Mouse (Mus musculus) bone marrow macrophage, adult 2 months (primary cell): Measurements from ENCODE around the gene Fryl. TPM values are rescaled to one million over a fixed set of nuclear protein-coding genes. Genes with fewer than 3 reads are reported as not detected.

ENCODE experiments used
- H3K27ac ChIP-seq: 2 replicates; pipeline ENCODE4 v1.5.1; 2012; ENCODE audit warnings: low read depth, low read length; ENCODE audit not compliant: insufficient read depth
- H3K4me1 ChIP-seq: 2 replicates; pipeline ENCODE4 v1.6.1; 2012; ENCODE audit warnings: low read length; ENCODE audit not compliant: control insufficient read depth, insufficient read depth
- H3K4me3 ChIP-seq: 2 replicates; pipeline ENCODE4 v1.5.1; 2012; ENCODE audit warnings: mild to moderate bottlenecking, low read length, moderate library complexity; ENCODE audit not compliant: insufficient read depth
- CTCF ChIP-seq: IDR thresholded peaks from 2 replicates; pipeline ENCODE4 v1.5.1; 2012; ENCODE audit warnings: low read depth, mild to moderate bottlenecking, low read length, moderate library complexity
- POLR2A ChIP-seq: IDR thresholded peaks from 2 replicates; pipeline ENCODE4 v1.6.1; 2012; ENCODE audit warnings: mild to moderate bottlenecking, low read depth, low read length, borderline replicate concordance
- polyA plus RNA-seq: library from polyadenylated mRNA; stranded (reverse); fragments of >200 nt; gene quantifications from 2 replicates; pipeline ENCODE4 v1.2.4, GENCODE M21; 2012; ENCODE audit not compliant: missing spikeins, insufficient read depth, insufficient read length

The Fryl gene
- polyA plus RNA-seq, 1 experiment, result 47.9 TPM

DNA sequence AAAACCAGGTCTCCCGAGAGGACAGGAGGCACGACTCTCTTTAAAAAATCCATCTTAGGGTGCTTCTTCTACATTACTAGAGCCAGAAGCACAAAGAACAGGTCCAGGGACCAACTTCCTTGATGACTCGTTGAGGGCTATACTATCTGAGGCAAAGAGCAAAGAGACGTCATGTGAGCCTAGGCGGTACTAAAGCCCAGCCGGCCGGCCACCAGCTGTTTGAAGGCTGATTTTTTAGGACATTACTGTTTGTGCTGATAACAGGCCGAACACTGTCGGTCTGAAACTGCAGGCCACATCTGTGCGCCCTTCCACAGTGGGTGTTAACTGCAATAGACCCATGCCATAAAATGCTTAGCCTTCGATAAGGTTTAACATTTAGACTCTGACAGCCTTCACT lies 64.7 kb downstream of the Fryl start:
- H3K4me1 ChIP-seq, result peaks cover 8% of the 10 kb centered on the region
- TF ChIP-seq CTCF (no peak), POLR2A (no peak)

DNA sequence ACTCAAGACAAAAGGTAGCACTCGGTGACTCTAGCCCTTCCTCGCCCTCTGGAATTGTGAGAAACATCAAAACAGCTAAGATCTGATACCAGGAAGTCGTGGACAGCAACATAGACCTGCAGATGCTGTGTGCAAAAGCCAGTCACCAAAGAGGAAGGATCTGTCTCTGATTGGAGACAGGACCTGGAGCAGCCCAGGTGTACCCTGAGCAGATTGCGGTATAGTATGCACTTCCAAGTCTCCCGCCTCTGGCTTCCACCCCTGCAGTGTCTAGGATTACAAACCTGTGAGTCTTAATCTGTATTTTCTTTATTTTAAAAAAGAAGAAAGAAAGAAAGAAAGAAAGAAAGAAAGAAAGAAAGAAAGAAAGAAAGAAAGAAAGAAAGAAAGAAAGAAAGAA lies 66.3 kb downstream of the Fryl start:
- Histone ChIP-seq H3K4me1 (peaks cover 11% of the 10 kb centered on the region), H3K27ac (no peak overlapping the region), H3K4me3 (no peak overlapping the region)
- TF ChIP-seq CTCF, result no peak
- no peak for TF ChIP-seq POLR2A

More for the DNA sequence above, 64.7 kb downstream of the Fryl start:
- Histone ChIP-seq H3K27ac (no peak overlapping the region), H3K4me3 (no peak overlapping the region)

DNA sequence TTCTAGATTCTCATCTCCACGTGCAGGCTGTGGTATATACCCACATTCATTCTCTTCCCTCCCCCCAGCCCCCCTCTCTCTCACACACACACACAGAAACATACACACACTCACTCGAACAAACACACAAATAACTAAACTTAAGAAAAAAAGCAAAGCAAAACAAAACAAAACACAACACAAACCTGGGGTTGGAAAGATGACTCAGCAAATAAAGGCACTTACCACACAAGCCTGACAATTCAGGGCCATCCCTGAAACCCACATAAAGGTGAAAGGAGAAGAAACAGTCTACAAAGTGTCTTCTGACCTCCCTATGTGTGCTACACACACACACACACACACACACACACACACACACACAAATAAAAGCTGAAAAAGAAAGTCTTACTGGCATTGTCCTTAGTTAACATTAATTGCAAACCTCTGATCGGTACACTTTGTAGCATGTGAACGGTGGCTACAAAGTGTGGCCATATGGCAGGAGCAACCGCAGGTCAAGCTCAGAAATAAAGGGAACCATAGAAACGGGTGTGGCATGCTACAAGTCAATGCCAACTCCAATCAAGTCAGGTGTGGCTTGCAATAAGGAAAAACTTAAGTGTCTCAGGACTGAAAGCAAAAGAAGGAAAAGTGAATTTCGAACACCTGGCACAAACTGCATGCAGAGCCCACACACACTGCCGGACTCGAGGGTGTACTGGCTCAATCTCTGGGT lies 66.8 kb downstream of the Fryl start:
- TF ChIP-seq POLR2A (no peak), CTCF (no peak)
- Histone ChIP-seq H3K4me1 (peaks cover 11% of the 10 kb centered on the region), H3K4me3 (no peak overlapping the region), H3K27ac (no peak overlapping the region)

- Histone ChIP-seq H3K4me1 (peaks cover 11% of the 10 kb centered on the region), H3K4me3 (no peak overlapping the region), H3K27ac (no peak overlapping the region)
- no peak for TF ChIP-seq CTCF
Observed at GRCm38 (mm10) chr5:73188576-73188975, 67.8 kb downstream of the Fryl start.

DNA sequence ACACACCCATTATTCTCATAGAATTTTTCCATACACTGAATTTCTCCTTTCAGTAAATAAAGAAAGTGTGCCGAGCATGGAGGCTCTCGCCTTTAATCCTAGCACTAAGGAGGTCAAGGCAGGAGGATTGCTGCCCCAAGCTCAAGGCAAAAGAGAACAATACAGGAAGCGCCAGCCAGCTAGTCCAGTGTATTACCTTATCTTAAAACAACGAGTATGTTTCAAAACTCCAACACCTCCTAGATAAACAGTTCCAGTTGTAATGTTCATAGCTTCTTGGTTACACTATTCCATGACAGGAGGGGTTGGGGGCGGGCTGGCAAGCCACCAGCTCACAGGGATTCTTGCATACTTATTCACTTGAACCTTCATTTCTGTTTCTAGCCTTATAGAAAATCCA lies 68.3 kb downstream of the Fryl start:
- no peak for TF ChIP-seq POLR2A
- TF ChIP-seq CTCF, result no peak
- H3K4me1 ChIP-seq, result peaks cover 12% of the 10 kb centered on the region
- no peak overlapping the region for H3K27ac ChIP-seq
- H3K4me3 ChIP-seq, result no peak overlapping the region

DNA sequence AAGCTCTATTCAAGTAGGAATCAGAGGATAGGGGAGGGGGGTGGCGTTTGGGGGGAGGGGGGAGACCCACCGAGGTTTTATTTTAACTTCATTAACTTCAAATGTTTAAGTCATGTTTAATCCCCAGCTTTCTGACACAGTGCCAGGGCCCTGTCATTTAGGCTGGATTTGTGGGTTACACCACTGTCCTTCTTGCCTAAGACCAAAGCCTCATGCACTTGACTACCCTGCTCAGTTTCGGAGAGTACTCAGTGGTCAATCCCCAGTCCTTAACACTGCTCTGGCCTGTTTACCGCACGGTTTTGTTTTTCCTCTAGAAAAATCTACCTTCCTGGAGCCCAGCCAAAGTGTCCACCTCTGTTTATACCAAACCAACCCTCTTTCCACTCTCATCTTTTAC lies 69.5 kb downstream of the Fryl start:
- Histone ChIP-seq H3K4me3 (no peak overlapping the region), H3K4me1 (peaks cover 14% of the 10 kb centered on the region), H3K27ac (no peak overlapping the region)
- TF ChIP-seq CTCF, result no peak
- no peak for TF ChIP-seq POLR2A

DNA sequence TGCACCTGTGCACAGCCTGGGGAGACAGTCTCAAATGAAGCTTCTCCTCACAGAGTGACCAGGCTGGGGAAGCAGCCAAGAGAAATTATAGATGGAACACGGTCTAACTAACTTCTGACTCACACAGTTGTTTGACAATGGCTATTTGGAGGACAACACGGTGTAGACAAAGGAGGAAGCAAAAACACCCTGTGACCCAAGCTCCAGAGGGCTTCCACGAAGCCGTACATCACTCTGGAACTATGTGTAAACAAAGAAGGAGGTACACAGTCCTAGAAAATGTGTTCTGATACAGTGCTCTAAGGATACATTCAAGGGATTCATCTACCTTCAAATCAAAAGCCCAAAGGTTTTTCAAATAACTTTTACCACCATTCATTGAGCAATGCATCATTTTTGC lies 71.0 kb downstream of the Fryl start:
- Histone ChIP-seq H3K4me3 (no peak overlapping the region), H3K4me1 (peaks cover 12% of the 10 kb centered on the region), H3K27ac (no peak overlapping the region)
- TF ChIP-seq CTCF (no peak), POLR2A (no peak)

GRCm38 (mm10) chr5:73182701-73183447 lies 73.5 kb downstream of the Fryl start:
- H3K27ac ChIP-seq, result no peak overlapping the region
- no peak overlapping the region for H3K4me3 ChIP-seq
- no peak for TF ChIP-seq POLR2A
- TF ChIP-seq CTCF, result no peak
- peaks cover 7% of the 10 kb centered on the region for H3K4me1 ChIP-seq

GRCm38 (mm10) chr5:73182191-73182590 lies 74.2 kb downstream of the Fryl start:
- no peak overlapping the region for H3K4me3 ChIP-seq
- TF ChIP-seq POLR2A (no peak), CTCF (no peak)
- H3K4me1 ChIP-seq, result peaks cover 7% of the 10 kb centered on the region
- H3K27ac ChIP-seq, result no peak overlapping the region

DNA sequence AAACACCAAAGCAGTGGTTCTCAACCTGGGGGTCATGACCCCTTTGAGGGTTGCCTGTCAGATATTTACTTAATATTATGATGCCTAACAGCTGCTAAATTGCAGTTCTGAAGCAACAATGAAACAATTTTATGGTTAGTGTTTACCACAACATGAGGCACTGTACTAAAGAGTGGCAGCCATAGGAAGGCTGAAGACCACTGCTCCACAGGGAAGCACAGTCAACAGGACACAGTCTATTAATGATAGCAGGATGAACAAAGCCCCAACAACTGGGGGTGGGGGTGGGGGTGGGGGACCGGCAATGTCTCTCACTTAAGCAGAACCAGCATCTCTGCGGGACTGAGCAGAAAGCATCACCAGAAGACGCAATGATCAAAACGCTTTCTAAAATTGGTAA lies 80.1 kb downstream of the Fryl start:
- TF ChIP-seq CTCF, result no peak
- no peak for TF ChIP-seq POLR2A
- Histone ChIP-seq H3K27ac (no peak overlapping the region), H3K4me1 (peaks cover 11% of the 10 kb centered on the region), H3K4me3 (no peak overlapping the region)
